In the genomic region with DNA sequence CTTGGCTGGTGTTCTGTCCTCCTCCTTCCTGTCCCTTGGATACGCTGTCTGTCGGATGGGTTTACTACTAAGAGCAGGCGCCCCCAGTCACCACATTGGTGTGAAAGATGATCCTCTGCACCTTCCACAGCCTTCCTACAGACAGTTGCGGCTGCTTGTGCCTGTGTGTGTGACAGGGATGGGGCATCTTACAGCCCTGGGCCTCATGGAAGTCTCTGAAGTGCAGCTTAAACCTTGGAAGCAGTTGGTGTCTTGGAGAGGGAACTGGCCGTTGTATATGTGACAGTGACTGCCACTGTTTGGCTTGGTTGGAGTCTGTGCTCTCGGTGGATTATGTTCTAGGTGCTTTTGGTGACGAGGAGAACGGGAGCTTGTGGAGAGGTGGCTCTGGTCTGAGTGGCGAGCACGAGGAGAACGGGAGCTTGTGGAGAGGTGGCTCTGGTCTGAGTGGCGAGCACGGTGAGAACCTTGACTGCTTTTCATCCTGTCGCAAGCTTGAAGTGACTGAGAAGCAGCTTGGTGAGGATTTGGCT, we compare ENCODE assay signal across 8 mouse cellular contexts. TPM values are rescaled to one million over a fixed set of nuclear protein-coding genes. Genes with fewer than 3 reads are reported as not detected.
DNase-seq lines count a peak whose midpoint lies in the region; ATAC-seq lines count a peak whose summit lies in the region.

No protein-coding gene starts in this region.

- DNase-seq in kidney, adult 18-20 months = no peak
- no peak for DNase-seq in left cerebral cortex, adult 11 months (ENCODE audit: low spot score)
- DNase-seq in layer of hippocampus, postnatal 36 days = no peak

- peak overlapping the region; percentile 90 for H3K4me2 ChIP-seq in kidney, embryonic 15.5 days
- peak overlapping the region; percentile 99 for H3K4me2 ChIP-seq in embryonic facial prominence, embryonic 13.5 days
- peak overlapping the region; percentile 64 for H3K4me2 ChIP-seq in hindbrain, embryonic 12.5 days (replicated peaks)
- peak overlapping the region; percentile 81 for H3K4me2 ChIP-seq in midbrain, embryonic 13.5 days (replicated peaks)

- peak overlapping the region; percentile 90 for H3K4me3 ChIP-seq in kidney, embryonic 15.5 days (replicated peaks)
- peak overlapping the region; percentile 95 for H3K4me3 ChIP-seq in embryonic facial prominence, embryonic 13.5 days
- no peak overlapping the region for H3K4me3 ChIP-seq in hindbrain, embryonic 12.5 days
- no peak overlapping the region; the same call in 1 of the 2 replicates for H3K4me3 ChIP-seq in midbrain, embryonic 13.5 days (replicated peaks)

- 29% methylated on average over 14 of the region's 14 CpGs for WGBS in kidney, embryonic 15.5 days
- WGBS in embryonic facial prominence, embryonic 13.5 days = 49% methylated on average over 14 of the region's 14 CpGs
- WGBS in hindbrain, embryonic 12.5 days = 62% methylated on average over 14 of the region's 14 CpGs
- 61% methylated on average over 14 of the region's 14 CpGs for WGBS in midbrain, embryonic 13.5 days

- peaks cover 79% of the 10 kb centered on the region for H3K4me1 ChIP-seq in kidney, embryonic 15.5 days
- H3K4me1 ChIP-seq in embryonic facial prominence, embryonic 13.5 days = peaks cover 77% of the 10 kb centered on the region
- peaks cover 79% of the 10 kb centered on the region for H3K4me1 ChIP-seq in hindbrain, embryonic 12.5 days
- peaks cover 82% of the 10 kb centered on the region for H3K4me1 ChIP-seq in midbrain, embryonic 13.5 days (replicated peaks)

- 0 out of 2 replicates have a peak, but pooled peaks cover 3% of the 10 kb centered on the region for H3K36me3 ChIP-seq in kidney, embryonic 15.5 days
- peaks cover 11% of the 10 kb centered on the region; the same call in 1 of the 2 replicates for H3K36me3 ChIP-seq in embryonic facial prominence, embryonic 13.5 days
- H3K36me3 ChIP-seq in hindbrain, embryonic 12.5 days = peaks cover 3% of the 10 kb centered on the region; the same call in 1 of the 2 replicates
- no peaks in the 10 kb centered on the region for H3K36me3 ChIP-seq in midbrain, embryonic 13.5 days

- no peak for ATAC-seq in kidney, embryonic 15.5 days (replicated peaks; ENCODE audit: low FRiP score)
- no peak for ATAC-seq in embryonic facial prominence, embryonic 13.5 days (ENCODE audit: insufficient number of reproducible peaks, insufficient read depth, low FRiP score, low TSS enrichment, low read depth)
- no peak for ATAC-seq in hindbrain, embryonic 12.5 days (ENCODE audit: low FRiP score)
- ATAC-seq in midbrain, embryonic 13.5 days = no peak
- ATAC-seq in CD4-positive, CD25-positive, alpha-beta regulatory T cell, adult 4 months = no peak

- H3K27ac ChIP-seq in kidney, embryonic 15.5 days = peak overlapping the region; percentile 87
- peak overlapping the region; percentile 44; the same call in 1 of the 2 replicates for H3K27ac ChIP-seq in embryonic facial prominence, embryonic 13.5 days
- no peak overlapping the region for H3K27ac ChIP-seq in hindbrain, embryonic 12.5 days
- no peak overlapping the region for H3K27ac ChIP-seq in midbrain, embryonic 13.5 days

- no peaks in the 10 kb centered on the region for H3K9me3 ChIP-seq in kidney, embryonic 15.5 days (replicated peaks)
- H3K9me3 ChIP-seq in embryonic facial prominence, embryonic 13.5 days = no peaks in the 10 kb centered on the region
- no peaks in the 10 kb centered on the region for H3K9me3 ChIP-seq in hindbrain, embryonic 12.5 days (replicated peaks)
- H3K9me3 ChIP-seq in midbrain, embryonic 13.5 days = no peaks in the 10 kb centered on the region

- 0 out of 2 replicates have a peak overlapping the region, but pooled peaks have one; percentile 11 for H3K9ac ChIP-seq in kidney, embryonic 15.5 days
- H3K9ac ChIP-seq in embryonic facial prominence, embryonic 13.5 days = peak overlapping the region; percentile 99
- 0 out of 2 replicates have a peak overlapping the region, but pooled peaks have one; percentile 18 for H3K9ac ChIP-seq in hindbrain, embryonic 12.5 days
- peak overlapping the region; percentile 96 for H3K9ac ChIP-seq in midbrain, embryonic 13.5 days (replicated peaks)

- no peaks in the 10 kb centered on the region for H3K27me3 ChIP-seq in kidney, embryonic 15.5 days
- no peaks in the 10 kb centered on the region for H3K27me3 ChIP-seq in embryonic facial prominence, embryonic 13.5 days
- H3K27me3 ChIP-seq in hindbrain, embryonic 12.5 days = no peaks in the 10 kb centered on the region
- no peaks in the 10 kb centered on the region for H3K27me3 ChIP-seq in midbrain, embryonic 13.5 days

RNA-seq across cellular contexts. Expression of a gene that starts 4.7 kb away (rescaled TPM):
- 67.5 and 73.2 TPM in 2 replicates for polyA plus RNA-seq in kidney, embryonic 15.5 days (2015; fragmentation: Nextera tagmentation; extraction: Ambion mirVana)
- 84.8 and 87.4 TPM in 2 replicates for polyA plus RNA-seq in embryonic facial prominence, embryonic 13.5 days (2015; fragmentation: Nextera tagmentation; extraction: Ambion mirVana)
- 50.5 and 51.1 TPM in 2 replicates for polyA plus RNA-seq in hindbrain, embryonic 12.5 days (2016; fragmentation: Nextera tagmentation; extraction: Ambion mirVana)
- polyA plus RNA-seq in midbrain, embryonic 13.5 days (2015; fragmentation: Nextera tagmentation; extraction: Ambion mirVana) = 18.7 and 23.6 TPM in 2 replicates
- polyA plus RNA-seq in CD4-positive, CD25-positive, alpha-beta regulatory T cell, adult 4 months (2017; shearing (Covaris generic)) = 10 to 100 TPM; 35.4 to 37.8 TPM
- 100 to 1,000 TPM; 103 to 114 TPM for total RNA-seq in layer of hippocampus, postnatal 36 days (2021)

RNA-seq across cellular contexts. Expression of a gene that starts 17.2 kb away (rescaled TPM):
- 0.10 and 0.36 TPM in 2 replicates for polyA plus RNA-seq in kidney, embryonic 15.5 days (2015; fragmentation: Nextera tagmentation; extraction: Ambion mirVana)
- 0.58 and 0.97 TPM in 2 replicates for polyA plus RNA-seq in embryonic facial prominence, embryonic 13.5 days (2015; fragmentation: Nextera tagmentation; extraction: Ambion mirVana)
- polyA plus RNA-seq in hindbrain, embryonic 12.5 days (2016; fragmentation: Nextera tagmentation; extraction: Ambion mirVana) = 1.6 and 2.1 TPM in 2 replicates
- 2.2 and 2.8 TPM in 2 replicates for polyA plus RNA-seq in midbrain, embryonic 13.5 days (2015; fragmentation: Nextera tagmentation; extraction: Ambion mirVana)
- polyA plus RNA-seq in CD4-positive, CD25-positive, alpha-beta regulatory T cell, adult 4 months (2017; shearing (Covaris generic)) = under 1 TPM; 0.11 to 0.20 TPM
- total RNA-seq in layer of hippocampus, postnatal 36 days (2021) = under 1 TPM; 0.35 to 0.40 TPM

RNA-seq across cellular contexts. Expression of a gene that starts 47.4 kb away (rescaled TPM):
- 96.4 and 99.7 TPM in 2 replicates for polyA plus RNA-seq in kidney, embryonic 15.5 days (2015; fragmentation: Nextera tagmentation; extraction: Ambion mirVana)
- polyA plus RNA-seq in embryonic facial prominence, embryonic 13.5 days (2015; fragmentation: Nextera tagmentation; extraction: Ambion mirVana) = 78.2 and 84.5 TPM in 2 replicates
- polyA plus RNA-seq in hindbrain, embryonic 12.5 days (2016; fragmentation: Nextera tagmentation; extraction: Ambion mirVana) = 65.3 and 67.4 TPM in 2 replicates
- 63.5 and 63.9 TPM in 2 replicates for polyA plus RNA-seq in midbrain, embryonic 13.5 days (2015; fragmentation: Nextera tagmentation; extraction: Ambion mirVana)
- 10 to 100 TPM; 38.2 to 54.1 TPM for polyA plus RNA-seq in CD4-positive, CD25-positive, alpha-beta regulatory T cell, adult 4 months (2017; shearing (Covaris generic))
- 10 to 100 TPM; 25.8 to 28.0 TPM for total RNA-seq in layer of hippocampus, postnatal 36 days (2021)

RNA-seq across cellular contexts. Expression of a gene that starts 58.0 kb away (rescaled TPM):
- polyA plus RNA-seq in kidney, embryonic 15.5 days (2015; fragmentation: Nextera tagmentation; extraction: Ambion mirVana) = 59.4 and 67.4 TPM in 2 replicates
- 55.2 and 61.2 TPM in 2 replicates for polyA plus RNA-seq in embryonic facial prominence, embryonic 13.5 days (2015; fragmentation: Nextera tagmentation; extraction: Ambion mirVana)
- 31.8 and 34.9 TPM in 2 replicates for polyA plus RNA-seq in hindbrain, embryonic 12.5 days (2016; fragmentation: Nextera tagmentation; extraction: Ambion mirVana)
- polyA plus RNA-seq in midbrain, embryonic 13.5 days (2015; fragmentation: Nextera tagmentation; extraction: Ambion mirVana) = 21.1 and 22.0 TPM in 2 replicates
- polyA plus RNA-seq in CD4-positive, CD25-positive, alpha-beta regulatory T cell, adult 4 months (2017; shearing (Covaris generic)) = 10 to 100 TPM; 29.9 to 30.2 TPM
- 10 to 100 TPM; 12.0 to 12.6 TPM for total RNA-seq in layer of hippocampus, postnatal 36 days (2021)

RNA-seq across cellular contexts. Expression of a gene that starts 58.1 kb away (rescaled TPM):
- 0.93 and 1.00 TPM in 2 replicates for polyA plus RNA-seq in kidney, embryonic 15.5 days (2015; fragmentation: Nextera tagmentation; extraction: Ambion mirVana)
- 0.62 and 0.81 TPM in 2 replicates for polyA plus RNA-seq in embryonic facial prominence, embryonic 13.5 days (2015; fragmentation: Nextera tagmentation; extraction: Ambion mirVana)
- 0.22 and 0.34 TPM in 2 replicates for polyA plus RNA-seq in hindbrain, embryonic 12.5 days (2016; fragmentation: Nextera tagmentation; extraction: Ambion mirVana)
- polyA plus RNA-seq in midbrain, embryonic 13.5 days (2015; fragmentation: Nextera tagmentation; extraction: Ambion mirVana) = 0.11 and 0.18 TPM in 2 replicates
- polyA plus RNA-seq in CD4-positive, CD25-positive, alpha-beta regulatory T cell, adult 4 months (2017; shearing (Covaris generic)) = under 1 TPM in 1 of 2 experiments, not detected in 1; 0.38 TPM
- under 1 TPM; 0.27 to 0.30 TPM for total RNA-seq in layer of hippocampus, postnatal 36 days (2021)

Comparison
In these comparisons a context has a peak if more than half of its experiments do, and no peak if none do; other contexts are left out.
1. H3K27ac ChIP-seq: peak in kidney, embryonic 15.5 days (single experiment) and embryonic facial prominence, embryonic 13.5 days (single experiment); none in hindbrain, embryonic 12.5 days (single experiment) and midbrain, embryonic 13.5 days (single experiment).
2. H3K4me3 ChIP-seq: peak in kidney, embryonic 15.5 days (single experiment) and embryonic facial prominence, embryonic 13.5 days (single experiment); none in hindbrain, embryonic 12.5 days (single experiment) and midbrain, embryonic 13.5 days (single experiment).
3. H3K9ac ChIP-seq: peak in every context shown above with its lines; median percentile 99 in embryonic facial prominence, embryonic 13.5 days; 96 in midbrain, embryonic 13.5 days; 18 in hindbrain, embryonic 12.5 days; 11 in kidney, embryonic 15.5 days.
4. Peak in every context shown above with its lines, with median percentiles within 50 percentile points of each other: H3K4me2 ChIP-seq.